Mouse (Mus musculus): ENCODE measurements around the gene Lyrm4.

Lyrm4 gene

GRCm38 (mm10) chr13:36096684-36097383 lies 20.5 kb downstream of the Lyrm4 start:
- no peak for DNase-seq (ENCODE audit: low read depth)

- no peak for DNase-seq (ENCODE audit: low read depth)
Measured at GRCm38 (mm10) chr13:36088168-36088567, 29.2 kb downstream of the Lyrm4 start.

- no peak for DNase-seq (ENCODE audit: low read depth)
Measured at GRCm38 (mm10) chr13:36087427-36087826, 29.9 kb downstream of the Lyrm4 start.

- DNase-seq (ENCODE audit: low read depth) = peak; percentile 58
Measured at GRCm38 (mm10) chr13:36086608-36087391, 30.5 kb downstream of the Lyrm4 start.

GRCm38 (mm10) chr13:36085971-36086370 lies 31.4 kb downstream of the Lyrm4 start:
- DNase-seq (ENCODE audit: low read depth) = peak; percentile 51

- DNase-seq (ENCODE audit: low read depth) = no peak
Measured at GRCm38 (mm10) chr13:36084701-36085100, 32.6 kb downstream of the Lyrm4 start.

GRCm38 (mm10) chr13:36081591-36081990 lies 35.7 kb downstream of the Lyrm4 start:
- DNase-seq (ENCODE audit: low read depth) = peak; percentile 54

GRCm38 (mm10) chr13:36074484-36074883 lies 42.8 kb downstream of the Lyrm4 start:
- DNase-seq (ENCODE audit: low read depth) = no peak

- no peak for DNase-seq (ENCODE audit: low read depth)
Measured at GRCm38 (mm10) chr13:36066676-36067075, 50.6 kb downstream of the Lyrm4 start.

GRCm38 (mm10) chr13:36057489-36057888 lies 59.8 kb downstream of the Lyrm4 start:
- no peak for DNase-seq (ENCODE audit: low read depth)

GRCm38 (mm10) chr13:36056925-36057324 lies 60.4 kb downstream of the Lyrm4 start:
- DNase-seq (ENCODE audit: low read depth) = no peak

- DNase-seq (ENCODE audit: low read depth) = no peak
Measured at GRCm38 (mm10) chr13:36056509-36056908, 60.8 kb downstream of the Lyrm4 start.

GRCm38 (mm10) chr13:36035528-36035927 lies 81.8 kb downstream of the Lyrm4 start:
- peak; percentile 4 for DNase-seq (ENCODE audit: low read depth)

GRCm38 (mm10) chr13:36031959-36032358 lies 85.4 kb downstream of the Lyrm4 start:
- DNase-seq (ENCODE audit: low read depth) = no peak

- peak; percentile 5 for DNase-seq (ENCODE audit: low read depth)
Measured at GRCm38 (mm10) chr13:36019309-36020274, 97.7 kb downstream of the Lyrm4 start.

- DNase-seq (ENCODE audit: low read depth) = no peak
Measured at GRCm38 (mm10) chr13:36018017-36018416, 99.3 kb downstream of the Lyrm4 start.

- no peak for DNase-seq (ENCODE audit: low read depth)
Measured at GRCm38 (mm10) chr13:36015636-36016035, 101.7 kb downstream of the Lyrm4 start.

GRCm38 (mm10) chr13:36009981-36010380 lies 107.3 kb downstream of the Lyrm4 start:
- no peak for DNase-seq (ENCODE audit: low read depth)

GRCm38 (mm10) chr13:36000798-36001197 lies 116.5 kb downstream of the Lyrm4 start:
- no peak for DNase-seq (ENCODE audit: low read depth)

GRCm38 (mm10) chr13:35997606-35998005 lies 119.7 kb downstream of the Lyrm4 start:
- DNase-seq (ENCODE audit: low read depth) = no peak

- DNase-seq (ENCODE audit: low read depth) = no peak
Measured at GRCm38 (mm10) chr13:35995696-35996426, 121.5 kb downstream of the Lyrm4 start.
